Mouse (Mus musculus) thymus, adult 2 months (tissue): Measurements from ENCODE around the gene Diaph2.

ENCODE experiments used
- CTCF ChIP-seq: fragments of 200-500 bp; IDR thresholded peaks from 2 replicates; pipeline ENCODE4 v1.5.1; 2012; ENCODE audit warnings: mild to moderate bottlenecking, control low read depth, low read length, moderate library complexity, borderline replicate concordance; ENCODE audit not compliant: control insufficient read depth, poor library complexity, insufficient read depth; ENCODE audit errors: extremely low read depth
- POLR2A ChIP-seq: fragments of 200-500 bp; IDR thresholded peaks from 2 replicates; pipeline ENCODE4 v1.6.1; 2012; ENCODE audit warnings: mild to moderate bottlenecking, low read length, control low read depth, moderate library complexity; ENCODE audit not compliant: control insufficient read depth, poor library complexity, insufficient read depth; ENCODE audit errors: extremely low read depth

DNA sequence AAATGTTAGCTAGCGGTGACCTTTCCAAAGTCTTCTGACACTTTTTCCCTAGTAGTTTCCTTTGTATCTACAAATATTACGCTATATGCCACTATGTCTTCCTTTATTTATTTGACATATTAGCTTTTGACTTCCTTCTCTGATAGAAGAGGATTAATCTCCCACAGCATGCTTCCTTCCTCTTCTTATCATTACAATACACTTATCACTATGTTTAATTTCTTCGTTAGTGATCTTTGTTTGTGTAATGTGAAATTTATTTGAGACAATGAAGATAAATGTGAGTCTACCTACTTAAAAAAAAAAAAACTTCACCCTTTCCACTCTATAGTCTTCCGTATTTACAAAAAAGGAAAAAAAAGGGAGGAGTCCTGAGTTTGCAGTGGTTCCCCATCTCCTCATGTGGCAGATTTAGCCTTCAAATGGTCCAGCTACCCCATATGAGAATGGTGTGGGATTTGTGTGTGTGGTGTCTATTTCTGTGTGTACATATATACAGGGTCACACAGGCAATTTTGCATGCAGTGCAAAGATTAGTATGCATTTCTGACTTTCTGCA, 27.9 kb downstream of the Diaph2 start:
- no peak for TF ChIP-seq CTCF
- no peak for TF ChIP-seq POLR2A
